Mouse (Mus musculus) MEL (cell line): Measurements from ENCODE around the gene Cox4i2. TPM values are rescaled to one million over a fixed set of nuclear protein-coding genes. Genes with fewer than 3 reads are reported as not detected.

Source experiments
- DNase-seq: peaks from one replicate; pipeline ENCODE4 v3.0.0; 2011; ENCODE audit warnings: low read depth, low spot score
- H3K27ac ChIP-seq: 2 replicates; pipeline ENCODE4 v1.5.1; 2012; ENCODE audit warnings: low read depth, mild to moderate bottlenecking, control low read depth, low read length, moderate library complexity; ENCODE audit not compliant: control insufficient read depth
- H3K27me3 ChIP-seq, 2 experiments: fragments of 150-350 bp in 1 of 2; sonication (generic) in 1 of 2; 2 replicates each; pipeline ENCODE4 v1.6.1; 2012; ENCODE audit warnings: low read length in 2 of 2, mild to moderate bottlenecking in 2 of 2, improper control_type of control experiment in 1 of 2, moderate library complexity in 1 of 2; ENCODE audit not compliant: insufficient read depth in 2 of 2, control insufficient read depth in 1 of 2
- H3K36me3 ChIP-seq, 2 experiments: 2 replicates each; pipeline ENCODE4 v1.6.1; 2012 to 2014; ENCODE audit warnings: low read length in 2 of 2, improper control_type of control experiment in 1 of 2, inconsistent platforms in 1 of 2, mild to moderate bottlenecking in 1 of 2; ENCODE audit not compliant: insufficient read depth in 2 of 2, control insufficient read depth in 1 of 2
- H3K4me1 ChIP-seq, 2 experiments: fragments of 150-350 bp in 1 of 2; sonication (generic) in 1 of 2; 2 replicates each; pipeline ENCODE4 v1.6.1; 2012; ENCODE audit warnings: low read length in 2 of 2, improper control_type of control experiment in 1 of 2, mild to moderate bottlenecking in 1 of 2; ENCODE audit not compliant: insufficient read depth in 2 of 2, control insufficient read depth in 1 of 2
- H3K4me3 ChIP-seq, 2 experiments: fragments of 150-350 bp in 1 of 2; sonication (generic) in 1 of 2; 2 replicates each; pipeline ENCODE4 v1.5.1; 2012; ENCODE audit warnings: low read depth in 2 of 2, low read length in 2 of 2, mild to moderate bottlenecking in 2 of 2, moderate library complexity in 2 of 2, control low read depth in 1 of 2, improper control_type of control experiment in 1 of 2; ENCODE audit not compliant: control insufficient read depth in 1 of 2, insufficient read depth in 1 of 2
- H3K79me2 ChIP-seq: 2 replicates; pipeline ENCODE4 v1.6.1; 2012; ENCODE audit warnings: mild to moderate bottlenecking, low read length, moderate library complexity; ENCODE audit not compliant: control insufficient read depth, poor library complexity, insufficient read depth
- H3K9ac ChIP-seq: 2 replicates; pipeline ENCODE4 v1.6.1; 2012; ENCODE audit warnings: low read depth, mild to moderate bottlenecking, control low read depth, low read length, moderate library complexity; ENCODE audit not compliant: control insufficient read depth, poor library complexity, severe bottlenecking
- H3K9me3 ChIP-seq: fragments of 150-350 bp; sonication (generic); replicated peaks from 2 replicates; pipeline ENCODE4 v1.6.1; 2012; ENCODE audit warnings: mild to moderate bottlenecking, low read length, improper control_type of control experiment, moderate library complexity; ENCODE audit not compliant: insufficient read depth
- BHLHE40 ChIP-seq: IDR thresholded peaks from 2 replicates; pipeline ENCODE4 v1.6.1; 2012; ENCODE audit warnings: low read depth, mild to moderate bottlenecking, inconsistent platforms, low read length, improper control_type of control experiment, borderline replicate concordance
- CHD2 ChIP-seq: IDR thresholded peaks from 2 replicates; pipeline ENCODE4 v1.6.1; 2011; ENCODE audit warnings: low read length, improper control_type of control experiment
- CTCF ChIP-seq, 3 experiments: IDR thresholded peaks in 2 of 3; conservative IDR thresholded peaks in 1 of 3; 2 replicates each; pipeline ENCODE4 v1.5.1; 2011 to 2012; ENCODE audit warnings: low read length in 3 of 3, low read depth in 2 of 3, mild to moderate bottlenecking in 2 of 3, improper control_type of control experiment in 1 of 3, inconsistent platforms in 1 of 3, mixed read lengths in 1 of 3, moderate library complexity in 1 of 3; ENCODE audit not compliant: control insufficient read depth in 1 of 3, insufficient read depth in 1 of 3, poor library complexity in 1 of 3, severe bottlenecking in 1 of 3
- EP300 ChIP-seq, 2 experiments: IDR thresholded peaks; 2 replicates each; pipeline ENCODE4 v1.6.1; 2011; ENCODE audit warnings: improper control_type of control experiment in 2 of 2, low read length in 2 of 2, low read depth in 1 of 2, mild to moderate bottlenecking in 1 of 2
- ETS1 ChIP-seq: IDR thresholded peaks from 2 replicates; pipeline ENCODE4 v1.6.1; 2012; ENCODE audit warnings: low read depth, mild to moderate bottlenecking, inconsistent platforms, low read length, improper control_type of control experiment, moderate library complexity
- GABPA ChIP-seq: IDR thresholded peaks from 2 replicates; pipeline ENCODE4 v1.6.1; 2012; ENCODE audit warnings: low read depth, mild to moderate bottlenecking, inconsistent platforms, low read length, improper control_type of control experiment, moderate library complexity
- MAZ ChIP-seq: IDR thresholded peaks from 2 replicates; pipeline ENCODE4 v1.6.1; 2012; ENCODE audit warnings: low read depth, mild to moderate bottlenecking, inconsistent platforms, low read length, improper control_type of control experiment
- MEF2A ChIP-seq: IDR thresholded peaks from 2 replicates; pipeline ENCODE4 v1.6.1; 2014; ENCODE audit warnings: low read depth, mild to moderate bottlenecking, inconsistent platforms, low read length, improper control_type of control experiment; ENCODE audit not compliant: poor library complexity, insufficient replicate concordance, severe bottlenecking; ENCODE audit errors: extremely low read depth
- MYB ChIP-seq: IDR thresholded peaks from 2 replicates; pipeline ENCODE4 v1.6.1; 2011; ENCODE audit warnings: mild to moderate bottlenecking, low read depth, low read length, improper control_type of control experiment
- NRF1 ChIP-seq: IDR thresholded peaks from 2 replicates; pipeline ENCODE4 v1.6.1; 2014; ENCODE audit warnings: low read depth, mild to moderate bottlenecking, inconsistent platforms, low read length, improper control_type of control experiment, moderate library complexity; ENCODE audit not compliant: poor library complexity, insufficient read depth, severe bottlenecking
- POLR2A ChIP-seq, 2 experiments: IDR thresholded peaks; 2 replicates each; pipeline ENCODE4 v1.6.1; 2011 to 2012; ENCODE audit warnings: low read length in 2 of 2, mild to moderate bottlenecking in 2 of 2, control low read depth in 1 of 2, improper control_type of control experiment in 1 of 2, low read depth in 1 of 2, moderate library complexity in 1 of 2; ENCODE audit not compliant: control insufficient read depth in 1 of 2, insufficient read depth in 1 of 2, poor library complexity in 1 of 2
- RAD21 ChIP-seq: IDR thresholded peaks from 2 replicates; pipeline ENCODE4 v1.6.1; 2011; ENCODE audit warnings: mild to moderate bottlenecking, low read depth, low read length, improper control_type of control experiment
- RCOR1 ChIP-seq: IDR thresholded peaks from 2 replicates; pipeline ENCODE4 v1.6.1; 2012; ENCODE audit warnings: low read depth, mild to moderate bottlenecking, inconsistent platforms, low read length, improper control_type of control experiment
- SMC3 ChIP-seq: IDR thresholded peaks from 2 replicates; pipeline ENCODE4 v1.6.1; 2011; ENCODE audit warnings: low read depth, low read length, improper control_type of control experiment
- TAL1 ChIP-seq: IDR thresholded peaks from 2 replicates; pipeline ENCODE4 v1.6.1; 2012; ENCODE audit warnings: mild to moderate bottlenecking, inconsistent platforms, low read length, moderate library complexity, mixed read lengths
- TCF12 ChIP-seq: IDR thresholded peaks from 2 replicates; pipeline ENCODE4 v1.6.1; 2014; ENCODE audit warnings: low read depth, mild to moderate bottlenecking, inconsistent platforms, low read length, improper control_type of control experiment, moderate library complexity
- ZC3H11A ChIP-seq: IDR thresholded peaks from 2 replicates; pipeline ENCODE4 v1.6.1; 2012; ENCODE audit warnings: low read depth, mild to moderate bottlenecking, inconsistent platforms, low read length, improper control_type of control experiment
- ZMIZ1 ChIP-seq: IDR thresholded peaks from 2 replicates; pipeline ENCODE4 v1.6.1; 2012; ENCODE audit warnings: low read depth, mild to moderate bottlenecking, inconsistent platforms, low read length, improper control_type of control experiment, moderate library complexity
- polyA plus RNA-seq, 2 experiments: library from polyadenylated mRNA; stranded (reverse) in 1 of 2; unstranded in 1 of 2; fragments of >175 nt in 1 of 2; fragments of >200 nt in 1 of 2; gene quantifications; 2 replicates each; pipeline versions ENCODE4 v1.2.1 to v1.2.4; 2012; ENCODE audit warnings: low replicate concordance in 2 of 2, low read depth in 1 of 2; ENCODE audit not compliant: insufficient read length in 2 of 2, insufficient read depth in 1 of 2, missing spikeins in 1 of 2
- total RNA-seq: library from RNA; depleted of rRNA; stranded (reverse); fragments of 300-350 nt; gene quantifications from 2 replicates; pipeline ENCODE4 v1.2.3, GENCODE M21; 2012

The Cox4i2 gene
- total and polyA plus RNA-seq, 3 experiments, result 0.17 TPM; not detected in 2

GRCm38 (mm10) chr2:152741153-152742041 lies 12.6 kb upstream of the Cox4i2 start (continued):
- TF ChIP-seq NRF1 (no peak), TAL1 (peak; percentile 71)

GRCm38 (mm10) chr2:152742435-152742834 lies 11.5 kb upstream of the Cox4i2 start:
- Histone ChIP-seq H3K9me3 (no peaks in the 10 kb centered on the region), H3K36me3 (peaks cover 0 to 28% of the 10 kb centered on the region in 2 experiments; a peak in 2 of 4 replicates), H3K4me1 (peaks cover 0 to 44% of the 10 kb centered on the region in 2 experiments; a peak in 3 of 4 replicates), H3K4me3 (peak overlapping the region; percentile 21 to 30), H3K9ac (peak overlapping the region; percentile 59), H3K27ac (peak overlapping the region; percentile 90), H3K27me3 (no peaks in the 10 kb centered on the region), H3K79me2 (peaks cover 7% of the 10 kb centered on the region)
- peak; percentile 90 for DNase-seq
- TF ChIP-seq EP300 (IDR thresholded peaks at IDR 0.05; ENCODE audit: low read depth in 1 of 2, low read length in 2 of 2) (peak in 1 of 2 experiments; percentile 36; a peak in 1 of 4 replicates), SMC3 (peak; percentile 68), TAL1 (no peak), RAD21 (peak; percentile 65), CTCF (IDR thresholded peaks at IDR 0.05 in 2 of 3, conservative IDR thresholded peaks at IDR 0.05 in 1 of 3; ENCODE audit: control insufficient read depth in 1 of 3, insufficient read depth in 1 of 3, low read depth in 2 of 3, low read length in 3 of 3, poor library complexity in 1 of 3, severe bottlenecking in 1 of 3) (peak; percentile 55 to 88 (median 79)), ZC3H11A (peak; percentile 49)

GRCm38 (mm10) chr2:152756474-152757393 lies 2.8 kb downstream of the Cox4i2 start:
- no peaks in the 10 kb centered on the region for H3K79me2 ChIP-seq
- TF ChIP-seq GABPA (no peak), CTCF (IDR thresholded peaks at IDR 0.05 in 2 of 3, conservative IDR thresholded peaks at IDR 0.05 in 1 of 3; ENCODE audit: control insufficient read depth in 1 of 3, insufficient read depth in 1 of 3, low read depth in 2 of 3, low read length in 3 of 3, poor library complexity in 1 of 3, severe bottlenecking in 1 of 3) (no peak), TCF12 (no peak), BHLHE40 (no peak), MEF2A (no peak), NRF1 (no peak), CHD2 (no peak), POLR2A (IDR thresholded peaks at IDR 0.05; ENCODE audit: control insufficient read depth in 1 of 2, insufficient read depth in 1 of 2, low read depth in 1 of 2, low read length in 2 of 2, poor library complexity in 1 of 2) (no peak), ZMIZ1 (no peak), RCOR1 (no peak), MAZ (no peak), ETS1 (no peak), MYB (no peak)
- TF ChIP-seq, all 39 proteins: peak for 0
- Histone ChIP-seq H3K9ac (no peak overlapping the region), H3K27ac (no peak overlapping the region), H3K4me3 (no peak overlapping the region), H3K9me3 (no peaks in the 10 kb centered on the region), H3K4me1 (no peaks in the 10 kb centered on the region; a peak in 1 of 4 replicates), H3K27me3 (no peaks in the 10 kb centered on the region), H3K36me3 (no peaks in the 10 kb centered on the region)
- no peak for DNase-seq
